Mouse (Mus musculus): Measurements from ENCODE around the gene Cops3. TPM values are rescaled to one million over a fixed set of nuclear protein-coding genes. Genes with fewer than 3 reads are reported as not detected.
A peak's percentile ranks its signal among the peaks of the same experiment; 100 is the strongest.

Cops3 gene
- polyA plus RNA-seq, 1 experiment: 9.9 TPM

DNA sequence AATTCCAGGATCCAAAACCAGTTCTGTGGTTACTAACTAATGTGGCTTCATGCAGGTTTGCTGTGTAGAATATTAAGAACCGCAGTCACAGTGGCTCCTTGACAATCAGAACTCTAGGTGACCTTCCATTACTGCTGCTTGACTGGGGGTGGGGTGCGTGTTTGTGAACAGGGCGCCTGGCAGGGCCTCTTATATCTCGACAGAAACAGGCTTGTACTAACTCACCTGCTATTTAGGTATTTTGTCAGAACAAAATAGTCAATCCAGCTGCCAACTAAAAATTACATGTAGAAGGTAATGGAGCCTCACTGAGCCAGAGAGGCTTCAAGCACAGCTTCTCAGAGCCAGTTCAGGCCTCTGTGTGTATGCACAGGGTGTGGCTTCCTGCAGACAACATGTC lies 59.4 kb downstream of the Cops3 start:
- H3K4me1 ChIP-seq (ENCODE audit: control insufficient read depth, insufficient read depth, insufficient read length): no peaks in the 10 kb centered on the region
- WGBS: 89% methylated on average over 4 of the region's 4 CpGs

DNA sequence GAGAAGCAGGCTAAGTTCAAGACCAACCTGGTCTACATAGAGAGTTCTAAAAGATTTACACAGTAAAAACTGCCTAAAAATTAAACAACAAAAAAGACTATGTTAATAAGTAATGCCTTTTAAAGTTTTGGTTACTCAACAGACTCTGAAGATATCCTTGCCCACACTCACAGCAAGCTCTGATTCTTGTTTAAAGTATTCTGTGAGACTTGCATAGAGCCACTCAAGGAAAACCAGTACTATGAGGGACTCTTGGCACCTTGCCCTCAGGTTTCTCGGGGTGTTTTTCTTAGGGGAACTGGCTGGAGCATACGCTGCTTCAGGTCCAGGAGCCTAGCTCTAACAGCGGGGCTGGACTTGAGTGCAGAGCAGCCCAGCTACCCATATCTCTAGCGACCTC lies 60.2 kb downstream of the Cops3 start:
- Histone ChIP-seq H3K27me3 (ENCODE audit: control insufficient read depth, insufficient read depth, low read length) (no peaks in the 10 kb centered on the region), H3K4me1 (ENCODE audit: control insufficient read depth, insufficient read depth, insufficient read length) (no peaks in the 10 kb centered on the region), H3K27ac (ENCODE audit: insufficient read depth, low read length) (no peak overlapping the region), H3K36me3 (ENCODE audit: control insufficient read depth, insufficient read depth, low read length) (peaks cover 6% of the 10 kb centered on the region), H3K4me3 (ENCODE audit: extremely low read depth, insufficient read depth, insufficient read length) (no peak overlapping the region)
- no peak for DNase-seq (ENCODE audit: low read depth in 1 of 2, low spot score in 2 of 2)
- WGBS: 88% methylated on average over 4 of the region's 4 CpGs
- TF ChIP-seq POLR2A (IDR thresholded peaks at IDR 0.05; ENCODE audit: low read depth, low read length): no peak
- TF ChIP-seq CTCF (IDR thresholded peaks at IDR 0.05; ENCODE audit: extremely low read depth, insufficient read depth, insufficient read length, insufficient replicate concordance): no peak

More for the DNA sequence above, 59.4 kb downstream of the Cops3 start:
- H3K36me3 ChIP-seq (ENCODE audit: control insufficient read depth, insufficient read depth, low read length): peaks cover 6% of the 10 kb centered on the region
- H3K4me3 ChIP-seq (ENCODE audit: extremely low read depth, insufficient read depth, insufficient read length): no peak overlapping the region
- H3K27ac ChIP-seq (ENCODE audit: insufficient read depth, low read length): no peak overlapping the region
- no peak for TF ChIP-seq CTCF (IDR thresholded peaks at IDR 0.05; ENCODE audit: extremely low read depth, insufficient read depth, insufficient read length, insufficient replicate concordance)
- no peaks in the 10 kb centered on the region for H3K27me3 ChIP-seq (ENCODE audit: control insufficient read depth, insufficient read depth, low read length)
- DNase-seq (ENCODE audit: low read depth in 1 of 2, low spot score in 2 of 2): no peak

DNA sequence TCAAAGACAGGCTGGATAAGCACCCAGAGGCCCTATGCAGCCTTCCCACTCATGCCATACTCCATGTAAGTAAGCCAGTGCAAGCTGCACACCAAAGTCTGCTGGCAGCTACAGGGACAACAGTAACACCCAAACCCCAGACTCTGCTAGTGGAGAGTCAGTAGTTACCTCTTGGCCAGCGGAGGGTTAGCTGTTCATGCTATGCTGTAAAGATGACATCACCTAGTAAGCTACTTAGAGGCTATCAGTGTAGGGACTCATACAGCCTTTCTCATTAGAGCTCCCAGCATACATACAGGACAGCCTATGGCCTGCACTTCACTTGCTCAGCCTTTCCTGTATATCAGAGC lies 60.8 kb downstream of the Cops3 start:
- peaks cover 6% of the 10 kb centered on the region for H3K36me3 ChIP-seq (ENCODE audit: control insufficient read depth, insufficient read depth, low read length)

DNA sequence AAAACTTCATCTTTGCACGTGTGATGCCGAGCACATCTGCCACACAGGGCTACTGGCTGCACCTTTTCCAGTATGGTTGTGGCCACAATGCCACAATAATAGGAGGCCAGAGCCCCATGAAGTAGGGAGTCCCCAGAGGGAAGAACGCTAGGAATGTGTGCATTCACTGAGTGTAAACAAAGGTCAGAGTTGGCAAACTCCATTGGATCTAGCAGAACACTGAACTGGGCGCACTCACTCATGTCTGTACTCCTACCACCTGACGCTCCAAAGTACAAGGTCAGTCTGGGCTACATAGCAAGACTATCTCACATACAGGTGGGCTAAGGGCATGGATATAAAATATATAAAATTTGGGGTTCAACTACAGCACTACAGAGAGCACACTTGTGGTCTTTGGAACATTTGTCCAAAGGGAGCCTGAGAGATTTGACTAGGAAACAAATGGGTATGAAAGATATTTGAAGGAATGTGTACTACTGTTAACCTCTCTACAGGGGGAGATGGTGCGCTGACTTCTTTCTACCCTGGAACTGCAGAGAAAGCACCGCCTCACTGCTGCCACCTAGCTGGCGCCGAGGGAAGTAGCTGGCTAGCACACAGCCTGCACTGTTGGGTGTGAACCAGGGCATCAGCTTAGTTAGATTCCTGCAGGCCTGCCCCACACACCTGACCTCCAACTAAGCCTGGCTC lies 61.3 kb downstream of the Cops3 start:
- Histone ChIP-seq H3K4me1 (ENCODE audit: control insufficient read depth, insufficient read depth, insufficient read length) (no peaks in the 10 kb centered on the region), H3K36me3 (ENCODE audit: control insufficient read depth, insufficient read depth, low read length) (peaks cover 6% of the 10 kb centered on the region)

More for the DNA sequence above, 60.8 kb downstream of the Cops3 start:
- no peak overlapping the region for H3K27ac ChIP-seq (ENCODE audit: insufficient read depth, low read length)
- no peak overlapping the region for H3K4me3 ChIP-seq (ENCODE audit: extremely low read depth, insufficient read depth, insufficient read length)
- TF ChIP-seq POLR2A (IDR thresholded peaks at IDR 0.05; ENCODE audit: low read depth, low read length): no peak
- TF ChIP-seq CTCF (IDR thresholded peaks at IDR 0.05; ENCODE audit: extremely low read depth, insufficient read depth, insufficient read length, insufficient replicate concordance): no peak
- no peak for DNase-seq (ENCODE audit: low read depth in 1 of 2, low spot score in 2 of 2)
- 82% methylated on average over 1 of the region's 1 CpGs for WGBS
- no peaks in the 10 kb centered on the region for H3K4me1 ChIP-seq (ENCODE audit: control insufficient read depth, insufficient read depth, insufficient read length)
- H3K27me3 ChIP-seq (ENCODE audit: control insufficient read depth, insufficient read depth, low read length): no peaks in the 10 kb centered on the region

DNA sequence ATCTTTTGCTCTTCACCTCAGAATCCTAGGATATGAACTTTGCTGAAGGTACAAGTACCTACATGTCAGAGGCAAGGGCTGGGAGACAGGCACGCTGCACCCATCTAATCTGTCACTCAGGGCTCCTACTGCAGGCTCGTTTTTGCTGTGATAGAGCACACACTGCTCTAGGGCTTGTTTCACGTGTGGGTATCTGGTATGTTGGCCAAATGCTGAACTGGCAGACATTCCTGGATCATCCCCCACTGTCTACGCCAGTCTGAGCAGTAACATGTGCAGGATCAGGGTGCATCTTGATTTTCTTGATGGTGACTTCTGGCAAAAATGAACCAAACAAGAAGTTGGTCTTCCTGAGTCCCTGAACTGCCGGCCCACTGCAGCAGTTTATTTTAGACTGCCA lies 62.4 kb downstream of the Cops3 start:
- H3K36me3 ChIP-seq (ENCODE audit: control insufficient read depth, insufficient read depth, low read length): peaks cover 8% of the 10 kb centered on the region
- no peak overlapping the region for H3K4me3 ChIP-seq (ENCODE audit: extremely low read depth, insufficient read depth, insufficient read length)
- no peaks in the 10 kb centered on the region for H3K4me1 ChIP-seq (ENCODE audit: control insufficient read depth, insufficient read depth, insufficient read length)
- H3K27me3 ChIP-seq (ENCODE audit: control insufficient read depth, insufficient read depth, low read length): no peaks in the 10 kb centered on the region
- H3K27ac ChIP-seq (ENCODE audit: insufficient read depth, low read length): no peak overlapping the region
- DNase-seq (ENCODE audit: low read depth in 1 of 2, low spot score in 2 of 2): no peak
- TF ChIP-seq POLR2A (IDR thresholded peaks at IDR 0.05; ENCODE audit: low read depth, low read length): no peak
- TF ChIP-seq CTCF (IDR thresholded peaks at IDR 0.05; ENCODE audit: extremely low read depth, insufficient read depth, insufficient read length, insufficient replicate concordance): no peak
- WGBS: 92% methylated on average over 5 of the region's 5 CpGs

More for the DNA sequence above, 61.3 kb downstream of the Cops3 start:
- no peak overlapping the region for H3K4me3 ChIP-seq (ENCODE audit: extremely low read depth, insufficient read depth, insufficient read length)
- no peaks in the 10 kb centered on the region for H3K27me3 ChIP-seq (ENCODE audit: control insufficient read depth, insufficient read depth, low read length)
- TF ChIP-seq POLR2A (IDR thresholded peaks at IDR 0.05; ENCODE audit: low read depth, low read length) (no peak), CTCF (IDR thresholded peaks at IDR 0.05; ENCODE audit: extremely low read depth, insufficient read depth, insufficient read length, insufficient replicate concordance) (peak; percentile 95)
- peak; percentile 39 to 56 for DNase-seq (ENCODE audit: low read depth in 1 of 2, low spot score in 2 of 2)
- WGBS: 60% methylated on average over 9 of the region's 9 CpGs
- H3K27ac ChIP-seq (ENCODE audit: insufficient read depth, low read length): no peak overlapping the region

DNA sequence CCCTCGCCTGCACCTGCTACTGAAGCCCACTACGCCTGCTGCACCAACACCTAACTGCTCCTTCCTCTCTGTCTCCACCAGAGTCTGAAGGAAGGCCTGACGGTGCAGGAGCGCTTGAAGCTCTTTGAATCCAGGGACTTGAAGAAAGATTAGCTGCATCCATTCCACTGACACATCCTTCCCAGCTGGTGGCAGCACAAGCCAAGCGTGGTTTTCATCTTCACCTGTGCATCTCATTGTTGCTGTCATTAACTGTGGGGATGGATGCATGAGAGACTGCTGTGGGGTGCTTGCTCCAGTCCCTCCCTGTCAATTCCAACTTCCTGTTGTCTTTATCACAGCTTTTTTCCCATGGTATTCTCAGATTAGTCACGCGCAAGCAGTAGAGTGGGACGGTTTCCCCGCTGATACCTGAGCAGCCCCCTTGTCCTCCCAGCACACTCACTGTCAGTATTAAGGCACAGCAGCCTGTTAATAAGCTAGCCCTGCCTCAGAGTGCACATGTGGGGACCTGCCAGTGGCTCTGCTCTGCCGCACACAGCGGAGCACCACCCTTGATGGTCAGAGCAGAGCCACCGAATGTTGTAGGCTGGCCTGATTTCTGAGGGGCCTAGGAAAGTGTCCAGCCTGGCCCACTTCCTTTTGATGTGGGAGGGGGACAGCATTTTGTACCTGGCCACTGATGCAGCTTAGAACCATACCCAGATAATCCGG lies 64.0 kb downstream of the Cops3 start:
- WGBS: 93% methylated on average over 13 of the region's 13 CpGs
- H3K27me3 ChIP-seq (ENCODE audit: control insufficient read depth, insufficient read depth, low read length): no peaks in the 10 kb centered on the region

DNA sequence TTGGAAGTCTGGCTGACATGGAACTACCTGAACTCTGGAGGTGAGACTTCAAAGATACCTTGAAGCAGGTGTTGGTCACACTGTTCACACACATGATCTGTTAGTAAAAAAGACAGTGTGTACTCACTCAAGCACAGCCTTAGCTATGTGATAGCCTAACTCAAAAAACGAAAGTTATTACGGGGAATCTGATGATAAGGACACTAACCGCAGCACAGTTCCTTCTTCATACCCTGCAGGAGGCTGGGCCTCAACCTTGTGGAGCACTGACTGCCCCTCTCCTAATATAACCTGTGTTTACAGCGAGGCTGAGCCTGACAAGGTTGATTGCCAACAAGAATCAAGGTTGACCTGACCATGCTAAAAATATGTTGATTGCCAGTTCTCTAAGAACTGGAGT lies 65.1 kb downstream of the Cops3 start:
- no peak for DNase-seq (ENCODE audit: low read depth in 1 of 2, low spot score in 2 of 2)
- TF ChIP-seq CTCF (IDR thresholded peaks at IDR 0.05; ENCODE audit: extremely low read depth, insufficient read depth, insufficient read length, insufficient replicate concordance) (no peak), POLR2A (IDR thresholded peaks at IDR 0.05; ENCODE audit: low read depth, low read length) (no peak)
- H3K4me1 ChIP-seq (ENCODE audit: control insufficient read depth, insufficient read depth, insufficient read length): no peaks in the 10 kb centered on the region
- H3K27ac ChIP-seq (ENCODE audit: insufficient read depth, low read length): no peak overlapping the region
- H3K27me3 ChIP-seq (ENCODE audit: control insufficient read depth, insufficient read depth, low read length): no peaks in the 10 kb centered on the region
- WGBS: 41% methylated on average over 4 of the region's 4 CpGs
- no peak overlapping the region for H3K4me3 ChIP-seq (ENCODE audit: extremely low read depth, insufficient read depth, insufficient read length)
- H3K36me3 ChIP-seq (ENCODE audit: control insufficient read depth, insufficient read depth, low read length): peaks cover 25% of the 10 kb centered on the region

More for the DNA sequence above, 64.0 kb downstream of the Cops3 start:
- Histone ChIP-seq H3K36me3 (ENCODE audit: control insufficient read depth, insufficient read depth, low read length) (peaks cover 19% of the 10 kb centered on the region), H3K4me1 (ENCODE audit: control insufficient read depth, insufficient read depth, insufficient read length) (no peaks in the 10 kb centered on the region), H3K4me3 (ENCODE audit: extremely low read depth, insufficient read depth, insufficient read length) (no peak overlapping the region), H3K27ac (ENCODE audit: insufficient read depth, low read length) (no peak overlapping the region)
- TF ChIP-seq CTCF (IDR thresholded peaks at IDR 0.05; ENCODE audit: extremely low read depth, insufficient read depth, insufficient read length, insufficient replicate concordance) (no peak), POLR2A (IDR thresholded peaks at IDR 0.05; ENCODE audit: low read depth, low read length) (no peak)
- no peak for DNase-seq (ENCODE audit: low read depth in 1 of 2, low spot score in 2 of 2)
